Mouse (Mus musculus) ES-E14 (cell line): Measurements from ENCODE around the gene Pold4.

Experiments
- CHD2 ChIP-seq: IDR thresholded peaks from 2 replicates; pipeline ENCODE4 v1.6.1; 2014; ENCODE audit warnings: mild to moderate bottlenecking, low read depth, low read length, inconsistent platforms
- HCFC1 ChIP-seq: IDR thresholded peaks from 2 replicates; pipeline ENCODE4 v1.6.1; 2012; ENCODE audit warnings: low read length, inconsistent platforms, borderline replicate concordance; ENCODE audit not compliant: insufficient read depth
- MAFK ChIP-seq: IDR thresholded peaks from 2 replicates; pipeline ENCODE4 v1.6.1; 2014; ENCODE audit warnings: mild to moderate bottlenecking, low read depth, low read length, inconsistent platforms; ENCODE audit not compliant: insufficient read depth
- ZNF384 ChIP-seq: IDR thresholded peaks from 2 replicates; pipeline ENCODE4 v1.6.1; 2012; ENCODE audit warnings: low read depth, low read length, inconsistent platforms

GRCm38 (mm10) chr19:4280425-4280824, 48.7 kb downstream of the Pold4 start:
- TF ChIP-seq ZNF384 = no peak
- no peak for TF ChIP-seq MAFK
- TF ChIP-seq HCFC1 = no peak
- no peak for TF ChIP-seq CHD2
